Mouse (Mus musculus) thymus, postnatal 10 days (tissue): ENCODE data around the gene Il17rc.

Experiments
- DNase-seq, 2 experiments: peaks; one replicate each; pipeline ENCODE4 v3.0.0; 2021; ENCODE audit warnings: low spot score in 2 of 2

Il17rc gene

DNA sequence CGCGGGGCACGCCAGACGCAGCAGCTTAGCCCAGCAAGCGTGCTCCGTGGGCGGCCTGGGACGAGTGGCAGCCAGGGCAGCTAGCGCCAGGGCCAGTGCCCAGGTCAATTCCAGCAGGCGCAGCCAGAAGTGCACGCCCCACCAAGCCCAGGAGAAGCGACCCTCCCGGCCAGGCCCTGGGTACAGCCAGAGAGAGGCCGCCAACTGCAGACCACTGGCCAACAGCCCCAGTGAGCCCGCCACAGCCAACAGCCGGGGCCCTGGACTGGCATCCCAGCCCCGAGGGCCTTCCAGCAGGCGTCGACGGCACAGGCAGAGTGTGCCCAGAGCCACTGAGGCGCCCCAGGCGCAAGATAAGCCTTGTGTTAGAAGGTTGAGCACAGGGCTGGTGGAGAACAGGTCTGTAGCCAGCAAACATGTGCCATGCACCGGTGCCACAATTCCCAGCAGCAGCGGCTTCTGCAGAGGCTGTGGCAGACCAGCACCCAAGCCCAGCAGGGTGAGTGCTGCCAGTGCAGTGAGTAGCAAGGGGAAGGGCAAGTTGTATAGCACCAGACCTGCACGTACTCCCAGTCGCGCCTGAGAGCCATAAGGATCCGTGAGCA, 23.9 kb downstream of the Il17rc start:
- DNase-seq = no peak

DNA sequence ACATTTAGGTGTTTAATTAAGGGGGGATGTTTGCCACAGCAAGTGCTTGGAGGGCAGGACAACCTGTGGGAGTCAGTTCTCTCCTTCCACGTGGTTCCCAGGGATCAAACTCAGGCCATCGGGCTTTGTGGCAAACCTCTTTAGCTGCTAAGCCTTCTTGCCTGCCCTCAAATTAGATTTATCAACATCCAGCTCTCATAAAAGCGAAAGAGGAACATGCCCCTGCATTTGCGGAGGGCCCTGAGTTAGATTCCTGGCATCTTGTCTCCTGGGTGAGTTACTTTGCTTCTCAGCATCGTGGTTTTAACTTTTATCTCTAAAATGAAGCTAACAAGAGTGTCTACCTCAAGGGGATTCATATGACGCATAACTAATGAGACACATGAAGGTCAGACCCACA, 28.1 kb downstream of the Il17rc start:
- DNase-seq = no peak

DNA sequence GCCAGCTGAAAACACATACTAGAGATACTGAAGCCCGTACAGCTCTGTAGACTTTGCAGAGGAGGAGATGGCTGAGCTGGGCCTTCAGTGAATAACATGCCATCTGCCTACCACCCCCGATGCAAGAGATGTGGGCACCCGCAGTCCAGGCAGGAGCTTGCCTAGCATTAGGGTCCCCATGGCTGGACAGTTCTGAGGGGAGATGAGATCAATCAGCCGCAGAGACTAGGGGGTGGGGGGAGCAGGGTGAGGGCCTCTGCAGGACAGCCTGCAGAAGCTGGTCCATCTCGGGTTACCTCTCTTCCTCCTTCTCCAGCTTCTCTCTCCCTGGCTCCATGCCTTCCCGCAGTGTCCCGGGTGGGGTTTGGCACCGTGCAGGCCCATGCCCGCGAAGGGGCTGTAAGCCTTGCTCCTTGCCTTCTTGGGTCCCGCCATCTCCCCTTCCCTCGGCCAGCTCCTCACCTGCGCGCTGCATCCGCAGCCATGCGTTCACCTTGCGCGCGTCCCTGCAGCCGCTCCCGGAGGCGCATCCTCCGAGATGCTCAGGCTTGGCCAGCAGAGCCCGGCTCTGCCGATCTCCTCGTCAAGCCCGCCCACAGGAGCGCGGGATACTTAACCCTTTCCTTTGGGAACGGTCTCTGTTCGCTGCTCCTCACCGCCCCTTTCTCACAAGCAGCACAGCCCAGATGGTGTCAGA, 30.3 kb downstream of the Il17rc start, which contains the start of gene Prrt3:
Gene Prrt3, minus strand, starts transcription at position 544 of the 697 bp plus-strand sequence.
- no peak for DNase-seq

DNA sequence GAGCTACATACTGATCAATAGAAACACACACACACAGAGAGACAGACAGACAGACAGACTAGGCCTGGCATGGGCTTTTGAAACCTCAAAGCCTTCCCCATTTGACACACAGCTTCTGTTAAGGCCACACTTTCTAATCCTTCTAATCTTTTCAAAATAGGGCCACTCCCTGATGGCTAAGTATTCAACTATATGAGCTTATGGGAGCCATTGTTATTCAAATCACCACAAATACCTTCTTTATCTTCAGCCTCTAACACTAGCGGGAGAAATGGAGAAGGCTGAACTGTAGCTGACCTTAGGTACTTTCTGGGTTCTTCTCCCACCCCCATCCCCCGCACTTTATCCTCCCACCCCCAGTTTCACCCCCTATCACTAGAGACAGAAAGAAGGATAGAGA, 31.6 kb downstream of the Il17rc start:
- DNase-seq = no peak

DNA sequence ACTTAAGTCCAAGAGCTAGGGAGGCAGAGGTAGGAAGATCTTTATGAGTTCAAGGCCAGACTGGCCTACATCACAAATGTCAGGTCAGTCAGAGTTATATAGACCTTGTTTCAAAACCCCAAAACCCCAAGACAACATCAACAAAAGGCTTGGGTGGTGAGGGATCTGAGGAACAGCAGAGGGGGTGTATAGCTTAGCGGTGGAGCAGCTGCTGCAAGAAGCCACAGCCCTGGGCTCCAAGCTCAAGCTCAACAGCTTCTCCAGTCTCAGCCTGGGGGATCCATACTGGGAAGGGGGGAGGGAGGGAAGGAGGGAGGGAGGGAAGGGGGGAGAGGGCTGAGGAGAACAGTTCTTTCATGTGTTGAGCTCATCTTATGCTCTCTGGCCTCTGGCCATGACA, 34.5 kb downstream of the Il17rc start:
- no peak for DNase-seq

DNA sequence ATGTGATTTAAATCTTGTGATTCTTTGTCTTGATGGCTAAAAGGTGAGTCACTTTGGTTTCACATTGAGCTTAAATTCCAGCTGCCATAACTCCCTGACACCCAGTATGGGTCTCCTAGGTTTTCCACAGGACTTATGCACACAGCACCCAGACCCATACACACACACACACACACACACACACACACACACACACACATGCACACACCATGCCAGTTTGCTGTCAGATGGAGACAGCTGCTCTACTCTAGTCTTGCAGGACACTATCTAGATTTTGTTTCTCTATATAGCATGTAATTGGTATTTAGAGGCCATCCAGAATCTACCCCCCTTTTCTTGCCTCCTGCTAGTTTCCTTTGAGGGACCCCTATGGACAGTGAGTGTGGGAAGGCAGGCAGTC, 35.9 kb downstream of the Il17rc start:
- no peak for DNase-seq

GRCm38 (mm10) chr6:113508272-113508946, 37.2 kb downstream of the Il17rc start:
- no peak for DNase-seq

- DNase-seq = no peak
Measured at GRCm38 (mm10) chr6:113508947-113509280, 37.7 kb downstream of the Il17rc start.

DNA sequence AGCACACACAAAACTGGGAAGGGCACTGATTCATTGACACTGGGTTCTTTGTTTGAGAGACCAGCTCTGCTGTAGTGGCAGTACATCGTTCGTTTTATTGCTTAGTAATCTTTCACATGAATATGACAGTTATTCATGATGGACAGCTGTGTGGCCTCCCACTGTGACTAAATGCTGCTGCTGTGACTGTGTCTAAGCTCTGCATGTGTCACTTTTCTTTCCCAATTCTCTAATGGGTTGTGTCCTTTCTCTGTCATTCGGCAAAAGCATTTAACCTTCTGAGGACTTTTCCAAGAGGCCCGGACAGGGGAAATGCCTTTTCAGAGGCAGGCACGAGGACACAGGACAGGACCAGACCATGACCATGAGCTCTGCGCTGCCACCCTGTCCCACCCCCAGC, 42.7 kb downstream of the Il17rc start:
- no peak for DNase-seq

- DNase-seq = no peak
Measured at GRCm38 (mm10) chr6:113514600-113514999, 43.4 kb downstream of the Il17rc start.

DNA sequence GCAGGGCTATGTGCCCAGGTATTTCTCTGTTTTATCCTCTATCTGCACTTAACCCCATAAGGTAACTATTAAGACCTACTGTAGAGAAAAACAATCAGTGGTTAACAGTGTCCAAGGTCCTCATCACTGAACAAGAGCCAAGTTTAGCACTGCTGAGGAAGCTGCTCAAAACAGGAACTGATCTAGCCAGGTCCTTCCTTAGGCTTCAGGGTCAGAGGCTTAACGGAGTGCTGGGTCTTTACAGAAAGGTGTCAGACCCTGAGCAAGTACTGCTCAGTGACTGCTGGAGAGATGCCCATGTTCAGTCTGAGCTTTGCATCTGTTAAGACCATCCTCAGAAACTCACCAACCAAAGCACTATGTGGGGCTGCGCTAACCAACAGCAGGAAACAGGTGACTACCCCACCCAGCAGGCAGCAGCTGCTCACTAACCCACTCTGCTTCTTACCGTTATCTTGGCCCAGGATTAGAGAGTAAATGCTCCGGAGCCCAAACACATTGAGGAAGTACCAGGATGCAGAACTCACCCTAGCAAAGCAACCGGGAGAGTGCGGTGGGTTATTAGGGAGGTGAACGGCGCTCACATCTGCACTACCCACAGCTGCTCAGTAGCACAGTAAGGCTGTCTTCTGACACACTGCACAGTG, 46.3 kb downstream of the Il17rc start:
- peak; percentile 51 to 54 for DNase-seq

DNA sequence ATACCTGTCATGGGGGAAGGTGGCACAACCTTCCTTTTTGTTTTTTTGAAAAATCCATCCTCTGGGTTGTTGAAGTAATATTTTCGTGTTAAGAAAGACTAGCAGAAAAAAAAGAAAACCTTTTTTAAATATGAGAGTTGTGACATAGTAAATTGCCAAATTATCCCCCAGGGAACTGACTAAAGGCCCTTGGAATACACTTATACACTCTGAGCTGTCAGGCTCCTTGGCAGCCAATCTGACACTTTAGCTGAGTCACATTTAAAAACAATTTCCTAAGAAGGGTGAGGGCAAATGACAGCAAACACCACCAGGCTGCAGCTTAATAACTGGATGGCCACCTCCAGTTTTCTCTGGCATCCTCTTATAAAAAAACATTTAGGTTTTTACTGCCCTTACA, 51.1 kb downstream of the Il17rc start:
- no peak for DNase-seq

DNA sequence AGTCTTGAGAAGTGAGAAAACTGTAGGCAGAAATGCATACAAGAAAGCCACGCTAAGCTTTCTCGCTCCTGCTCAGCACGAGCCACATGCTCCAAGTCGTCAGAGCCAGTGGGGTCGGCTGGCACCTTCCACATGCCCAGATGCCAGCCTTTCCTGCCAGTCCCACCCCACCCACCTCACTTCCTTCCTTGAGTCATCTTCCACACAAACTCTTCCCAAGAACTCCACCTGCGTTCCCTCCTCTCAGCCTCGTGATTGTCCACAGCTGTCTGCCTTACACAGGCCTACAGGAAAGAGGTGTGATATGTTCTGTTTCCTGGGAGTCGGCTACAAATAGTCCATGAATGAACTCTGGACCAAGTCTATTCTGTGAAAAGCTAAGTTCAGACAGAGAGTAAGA, 52.2 kb downstream of the Il17rc start:
- no peak for DNase-seq

DNA sequence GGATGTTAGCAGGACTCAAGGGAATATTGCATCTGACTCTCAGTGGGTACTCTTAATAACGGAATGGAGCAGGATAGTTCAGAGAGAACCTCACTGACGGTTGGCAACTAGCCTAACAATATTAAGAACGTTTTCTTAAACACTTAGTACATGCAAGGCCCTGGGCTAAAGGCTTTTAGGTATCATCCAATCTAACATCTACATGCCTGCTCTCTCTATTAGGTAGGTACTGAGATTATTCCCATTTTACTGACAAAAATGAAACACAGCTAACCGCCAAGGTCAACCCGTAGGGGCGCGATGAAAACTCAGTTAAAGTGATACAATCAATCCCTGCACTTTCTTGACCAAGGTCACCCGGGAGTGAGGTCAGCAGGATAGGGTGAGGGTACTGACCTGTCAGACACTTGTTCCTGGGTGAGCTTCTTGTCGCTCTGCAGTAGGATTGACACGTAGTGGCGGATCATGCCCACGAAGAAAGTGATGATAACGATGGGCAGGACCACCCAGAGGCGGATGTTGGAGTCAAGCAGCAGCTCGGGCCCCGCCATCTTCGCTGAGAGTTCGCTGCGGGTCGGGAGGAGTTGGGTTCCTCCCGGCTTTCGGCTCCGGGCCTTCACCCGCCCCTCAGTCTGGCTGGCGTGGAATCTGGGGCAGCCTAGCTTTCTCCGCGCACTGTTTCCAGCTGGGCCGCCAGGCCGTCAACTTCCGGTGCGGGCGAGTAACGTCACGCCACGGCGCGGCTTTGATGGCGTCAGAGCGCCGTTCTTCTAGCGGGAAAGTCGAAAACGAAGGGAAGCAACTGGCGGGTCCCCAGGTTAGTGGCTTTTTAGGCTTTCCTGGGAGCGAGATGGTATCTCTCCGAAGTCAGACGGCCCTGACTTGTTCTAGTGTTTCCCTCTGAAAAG, 60.0 kb downstream of the Il17rc start, which contains the start of the genes Emc3 and Fancd2:
Gene Emc3, minus strand, starts transcription at position 721 of the 908 bp plus-strand sequence.
Gene Fancd2, plus strand, starts transcription at position 751 of the 908 bp plus-strand sequence.
- DNase-seq = peak; percentile 86 to 93

DNA sequence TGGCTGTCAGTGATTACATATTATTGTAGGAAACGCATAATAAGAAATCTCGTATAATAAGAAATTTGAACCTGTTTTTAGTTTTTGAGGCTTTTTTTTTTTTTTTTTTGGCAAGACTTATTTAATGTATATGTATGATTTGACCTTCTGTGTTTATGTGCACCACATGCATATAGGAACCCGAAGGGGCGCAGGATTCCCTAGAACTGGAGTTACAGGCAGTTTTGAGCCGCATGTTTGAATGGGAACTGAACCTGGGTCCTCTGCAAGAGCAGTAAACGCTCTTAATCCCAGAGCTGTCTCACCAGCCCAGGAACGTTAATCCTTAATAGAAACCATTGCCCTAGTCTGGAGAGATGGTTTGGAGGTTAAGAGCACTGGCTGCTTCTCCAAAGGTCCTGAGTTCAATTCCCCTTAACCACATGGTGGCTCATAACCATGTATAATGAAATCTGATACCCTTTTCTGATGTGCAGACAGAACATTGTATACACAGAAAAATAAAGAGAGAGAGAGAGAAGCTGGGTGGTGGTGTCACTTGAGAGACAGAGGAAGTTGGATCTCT, 60.7 kb downstream of the Il17rc start:
- no peak for DNase-seq
